ENCODE assay signal across 8 mouse cellular contexts in genomic region chr15:82244115-82244804, GRCm38 (mm10). TPM values are rescaled to one million over a fixed set of nuclear protein-coding genes. Genes with fewer than 3 reads are reported as not detected.
DNase-seq lines count a peak whose midpoint lies in the region; ATAC-seq and TF ChIP-seq lines count a peak whose summit lies in the region.

Gene Cenpm (minus strand): TSS chr15:82244748.

- ATAC-seq in hindbrain, postnatal 0 days, result peak; percentile 98
- peak; percentile 99 for ATAC-seq in megakaryocyte, adult 5-6 weeks (ENCODE audit: poor library complexity, severe bottlenecking)

- 0 out of 2 replicates have a peak, but pooled peaks cover 3% of the 10 kb centered on the region for H3K4me1 ChIP-seq in hindbrain, postnatal 0 days (ENCODE audit: insufficient read depth, low read length)

- intact Hi-C loops in left cerebral cortex, adult 2 months (cut with DNase I), result no loop called here

- H3K4me3 ChIP-seq in hindbrain, postnatal 0 days (ENCODE audit: low read length), result peak within 1 kb of the TSS; percentile 72
- H3K4me3 ChIP-seq in left cerebral cortex, adult 2 months, result peak within 1 kb of the TSS; percentile 92

- H3K4me2 ChIP-seq in hindbrain, postnatal 0 days (ENCODE audit: low read depth, low read length), result peak within 1 kb of the TSS; percentile 89

- H3K9me3 ChIP-seq in hindbrain, postnatal 0 days (ENCODE audit: low read length), result no peaks in the 10 kb centered on the region

- no peaks in the 10 kb centered on the region for H3K36me3 ChIP-seq in hindbrain, postnatal 0 days (ENCODE audit: insufficient read depth, low read length)

- TF ChIP-seq CTCF in hindbrain, postnatal 0 days (IDR thresholded peaks at IDR 0.05; ENCODE audit: low read depth), result no peak
- no peak; the same call in 1 of the 2 replicates for TF ChIP-seq CTCF in left cerebral cortex, adult 2 months (IDR thresholded peaks at IDR 0.05)

- H3K27me3 ChIP-seq in hindbrain, postnatal 0 days (ENCODE audit: insufficient read depth, low read length), result no peaks in the 10 kb centered on the region

- peak; percentile 89 for DNase-seq in T-cell, adult 2 months (ENCODE audit: low spot score)
- peak; percentile 92 to 94 for DNase-seq in cerebellum, postnatal 36 days
- DNase-seq in gastrocnemius, adult 18-20 months (ENCODE audit: low spot score), result peak; percentile 92
- peak; percentile 95 for DNase-seq in hindbrain, postnatal 0 days (ENCODE audit: low spot score)
- peak; percentile 91 for DNase-seq in left cerebral cortex, adult 2 months (ENCODE audit: extremely low spot score in 1 of 2, low spot score in 2 of 2)
- DNase-seq in right cerebral cortex, adult 2 months (ENCODE audit: low spot score in 2 of 2), result peak; percentile 95 to 96
- DNase-seq in urinary bladder, postnatal 14 days (ENCODE audit: low spot score), result peak; percentile 94

- under 1% methylated on average over 65 of the region's 65 CpGs for WGBS in hindbrain, postnatal 0 days

- H3K27ac ChIP-seq in hindbrain, postnatal 0 days, result peak within 1 kb of the TSS; percentile 56; the same call in 1 of the 2 replicates
- H3K27ac ChIP-seq in left cerebral cortex, adult 2 months, result no peak within 1 kb of the TSS

- peak within 1 kb of the TSS; percentile 56 for H3K9ac ChIP-seq in hindbrain, postnatal 0 days (replicated peaks; ENCODE audit: low read length)

RNA-seq across cellular contexts. Expression of gene Cenpm, which starts in this region (rescaled TPM):
- not detected for total RNA-seq in gastrocnemius, adult 18-20 months (2021)
- 15.0 and 16.2 TPM in 2 replicates for total RNA-seq in hindbrain, postnatal 0 days (2014; rRNA removed)
- polyA plus RNA-seq in hindbrain, postnatal 0 days (2015; fragmentation: Nextera tagmentation; extraction: Ambion mirVana), result 23.0 and 27.6 TPM in 2 replicates
- total RNA-seq in left cerebral cortex, adult 2 months (2021), result 1 to 10 TPM; 3.1 to 4.8 TPM
- 20.3 and 32.9 TPM in 2 replicates for total RNA-seq in megakaryocyte, adult 5-6 weeks (2015)
- 10.0 and 19.5 TPM in 2 replicates for total RNA-seq in megakaryocyte, adult 5-6 weeks (2017)

Comparison
In these comparisons a context has a peak if more than half of its experiments do, and no peak if none do; other contexts are left out.
1. Peak in DNase-seq in gastrocnemius, adult 18-20 months; RNA of the gene not detected or under 1 TPM.